Mouse (Mus musculus) ES-E14 (cell line): ENCODE results near the gene Sec61b. TPM values are rescaled to one million over a fixed set of nuclear protein-coding genes. Genes with fewer than 3 reads are reported as not detected.

Experiments
- DNase-seq: peaks from one replicate; pipeline ENCODE4 v3.0.0-alpha.2; 2013; ENCODE audit warnings: low read depth, low spot score
- H3K27ac ChIP-seq: 2 replicates; pipeline ENCODE4 v1.5.1; 2012; ENCODE audit warnings: low read depth, mild to moderate bottlenecking, low read length, moderate library complexity, mixed read lengths; ENCODE audit not compliant: poor library complexity, insufficient read depth, severe bottlenecking
- H3K36me3 ChIP-seq: 2 replicates; pipeline ENCODE4 v1.6.1; 2012; ENCODE audit warnings: mild to moderate bottlenecking, low read length, moderate library complexity, mixed read lengths; ENCODE audit not compliant: control insufficient read depth, poor library complexity, insufficient read depth, severe bottlenecking
- H3K4me1 ChIP-seq, 2 experiments: fragments of 150-350 bp in 1 of 2; sonication (generic) in 1 of 2; 2 replicates each; pipeline ENCODE4 v1.6.1; 2012; ENCODE audit warnings: low read length in 2 of 2, mild to moderate bottlenecking in 1 of 2, mixed read lengths in 1 of 2; ENCODE audit not compliant: control insufficient read depth in 2 of 2, insufficient read depth in 2 of 2, poor library complexity in 1 of 2
- H3K4me3 ChIP-seq, 2 experiments: fragments of 150-350 bp in 1 of 2; sonication (generic) in 1 of 2; 2 replicates each; pipeline ENCODE4 v1.5.1; 2012; ENCODE audit warnings: low read length in 2 of 2, low read depth in 1 of 2, mild to moderate bottlenecking in 1 of 2, mixed read lengths in 1 of 2; ENCODE audit not compliant: insufficient read depth in 1 of 2, poor library complexity in 1 of 2, severe bottlenecking in 1 of 2
- H3K9ac ChIP-seq: 2 replicates; pipeline ENCODE4 v1.6.1; 2012; ENCODE audit warnings: low read depth, mild to moderate bottlenecking, low read length, mixed read lengths; ENCODE audit not compliant: poor library complexity, insufficient read depth, severe bottlenecking
- H3K9me3 ChIP-seq: fragments of 150-350 bp; sonication (generic); 2 replicates; pipeline ENCODE4 v1.6.1; 2012; ENCODE audit warnings: low read depth, mild to moderate bottlenecking, low read length; ENCODE audit not compliant: control insufficient read depth, insufficient read depth
- CHD2 ChIP-seq: IDR thresholded peaks from 2 replicates; pipeline ENCODE4 v1.6.1; 2014; ENCODE audit warnings: mild to moderate bottlenecking, low read depth, low read length, inconsistent platforms
- HCFC1 ChIP-seq: IDR thresholded peaks from 2 replicates; pipeline ENCODE4 v1.6.1; 2012; ENCODE audit warnings: low read length, inconsistent platforms, borderline replicate concordance; ENCODE audit not compliant: insufficient read depth
- MAFK ChIP-seq: IDR thresholded peaks from 2 replicates; pipeline ENCODE4 v1.6.1; 2014; ENCODE audit warnings: mild to moderate bottlenecking, low read depth, low read length, inconsistent platforms; ENCODE audit not compliant: insufficient read depth
- ZC3H11A ChIP-seq: IDR thresholded peaks from 2 replicates; pipeline ENCODE4 v1.6.1; 2012; ENCODE audit warnings: low read depth, mild to moderate bottlenecking, inconsistent platforms, low read length, borderline replicate concordance
- ZNF384 ChIP-seq: IDR thresholded peaks from 2 replicates; pipeline ENCODE4 v1.6.1; 2012; ENCODE audit warnings: low read depth, low read length, inconsistent platforms
- in situ Hi-C, 2 experiments: fragments of 600-800 bp; cut with MboI; formaldehyde crosslinking; loops; one replicate each; pipeline ENCODE4 v1.15.1; 2025; ENCODE audit warnings: low sequenced_read_pairs in 2 of 2, inconsistent platforms in 1 of 2; ENCODE audit not compliant: unreplicated experiment in 2 of 2
- total RNA-seq: library from RNA; depleted of rRNA; stranded (reverse); fragments of 300-350 nt; gene quantifications from 2 replicates; pipeline ENCODE4 v1.2.3, GENCODE M21; 2012

Gene Sec61b
- total RNA-seq, 1 experiment, result 434 TPM

GRCm38 (mm10) chr4:47437365-47438340 is 36.8 kb upstream of the Sec61b start:
- H3K36me3 ChIP-seq, result no peaks in the 10 kb centered on the region
- H3K9me3 ChIP-seq, result no peaks in the 10 kb centered on the region
- H3K4me1 ChIP-seq, result peaks cover 0 to 10% of the 10 kb centered on the region in 2 experiments; a peak in 2 of 4 replicates
- H3K9ac ChIP-seq, result peak overlapping the region; percentile 46; the same call in 1 of the 2 replicates
- H3K4me3 ChIP-seq, result peak overlapping the region; percentile 47 to 56
- DNase-seq, result peak; percentile 62
- TF ChIP-seq HCFC1 (no peak), ZC3H11A (peak; percentile 39; the same call in 1 of the 2 replicates)
- H3K27ac ChIP-seq, result no peak overlapping the region
- in situ Hi-C loops, result no loop called here

GRCm38 (mm10) chr4:47438956-47439355 is 35.5 kb upstream of the Sec61b start:
- DNase-seq, result no peak
- no peaks in the 10 kb centered on the region for H3K9me3 ChIP-seq
- H3K4me3 ChIP-seq, result no peak overlapping the region
- no peaks in the 10 kb centered on the region for H3K36me3 ChIP-seq
- no peak overlapping the region for H3K9ac ChIP-seq
- peaks cover 0 to 10% of the 10 kb centered on the region in 2 experiments; a peak in 2 of 4 replicates for H3K4me1 ChIP-seq
- in situ Hi-C loops, result no loop called here
- TF ChIP-seq HCFC1 (no peak), CHD2 (no peak), ZC3H11A (no peak), ZNF384 (no peak), MAFK (no peak)
- no peak overlapping the region for H3K27ac ChIP-seq

- Histone ChIP-seq H3K9ac (no peak overlapping the region), H3K4me3 (no peak overlapping the region), H3K4me1 (peaks cover 0 to 8% of the 10 kb centered on the region in 2 experiments; a peak in 2 of 4 replicates), H3K27ac (no peak overlapping the region), H3K36me3 (no peaks in the 10 kb centered on the region), H3K9me3 (no peaks in the 10 kb centered on the region)
- in situ Hi-C loops, result no loop called here
- no peak for TF ChIP-seq ZNF384
- no peak for TF ChIP-seq ZC3H11A
- TF ChIP-seq HCFC1, result no peak
- no peak for TF ChIP-seq CHD2
- no peak for TF ChIP-seq MAFK
- DNase-seq, result no peak
Measured at GRCm38 (mm10) chr4:47440951-47441350, 33.5 kb upstream of the Sec61b start.

GRCm38 (mm10) chr4:47448526-47448925 is 25.9 kb upstream of the Sec61b start:
- no peak for DNase-seq
- Histone ChIP-seq H3K36me3 (no peaks in the 10 kb centered on the region), H3K9me3 (no peaks in the 10 kb centered on the region), H3K27ac (no peak overlapping the region), H3K4me3 (no peak overlapping the region), H3K4me1 (peaks cover 0 to 3% of the 10 kb centered on the region in 2 experiments; a peak in 1 of 4 replicates), H3K9ac (no peak overlapping the region)
- TF ChIP-seq ZC3H11A (no peak), ZNF384 (no peak), MAFK (no peak), CHD2 (no peak), HCFC1 (no peak)
- in situ Hi-C loops, result no loop called here
